Comparison of ENCODE assay signal across 19 mouse cellular contexts in genomic region chr13:104619503-104620288, GRCm38 (mm10).
DNase-seq lines count a peak whose midpoint lies in the region.
"Had no signal": no experiment of that assay in that cellular context is flagged by ENCODE, and none has a peak within 500 bp of the region (broad histone marks: within the 10 kb centered on the region; RNA-seq: fewer than 3 reads in every experiment).

No protein-coding gene starts in this region.

- DNase-seq in frontal cortex, postnatal 36 days (ENCODE audit: low spot score in 2 of 2): peak; percentile 27 to 74
- no peak for DNase-seq in frontal cortex, postnatal 25 days (ENCODE audit: low spot score in 2 of 2)
- peak; percentile 61 for DNase-seq in right cerebral cortex, adult 18-20 months
- no peak for DNase-seq in right cerebral cortex, postnatal 10 days (ENCODE audit: low spot score in 2 of 2)
- peak; percentile 72 for DNase-seq in induced T-regulatory cell, adult 2 months (ENCODE audit: low read depth)
- peak; percentile 75 for DNase-seq in telencephalon, adult 2 months (ENCODE audit: low read depth, low spot score)
- DNase-seq in cerebellum, adult 9-10 months: no peak
- DNase-seq in natural killer cell, adult 2 months (ENCODE audit: low spot score in 2 of 2): no peak
- DNase-seq: adrenal gland, postnatal 14 days; cerebellum, adult 11 months; cerebellum, postnatal 25 days; embryo, embryonic 11 days; gastrocnemius, postnatal 14 days; kidney, adult 18-20 months; kidney, postnatal 10 days; liver, embryonic 13.5 days; lung, postnatal 4 days; retina, postnatal 1 day; thymus, adult 2 months had no signal

Comparison
In these comparisons a context has a peak if more than half of its experiments do, and no peak if none do; other contexts are left out.
1. DNase-seq: peak in frontal cortex, postnatal 36 days (2 of 2), right cerebral cortex, adult 18-20 months (single experiment), induced T-regulatory cell, adult 2 months (single experiment) and telencephalon, adult 2 months (single experiment); none in frontal cortex, postnatal 25 days (0 of 2), right cerebral cortex, postnatal 10 days (0 of 2), cerebellum, adult 9-10 months (single experiment) and natural killer cell, adult 2 months (0 of 2).